Mouse (Mus musculus) testis, adult 2 months (tissue): Measurements from ENCODE around the gene Slc35e4.

Source experiments
- CTCF ChIP-seq: fragments of 200-500 bp; IDR thresholded peaks from 2 replicates; pipeline ENCODE4 v1.5.1; 2012; ENCODE audit warnings: low read depth, mild to moderate bottlenecking, inconsistent platforms, low read length, moderate library complexity; ENCODE audit not compliant: control insufficient read depth, insufficient read depth, insufficient replicate concordance
- POLR2A ChIP-seq: fragments of 200-500 bp; IDR thresholded peaks from 2 replicates; pipeline ENCODE4 v1.6.1; 2012; ENCODE audit warnings: low read depth, mild to moderate bottlenecking, inconsistent platforms, low read length, moderate library complexity; ENCODE audit not compliant: control insufficient read depth

DNA sequence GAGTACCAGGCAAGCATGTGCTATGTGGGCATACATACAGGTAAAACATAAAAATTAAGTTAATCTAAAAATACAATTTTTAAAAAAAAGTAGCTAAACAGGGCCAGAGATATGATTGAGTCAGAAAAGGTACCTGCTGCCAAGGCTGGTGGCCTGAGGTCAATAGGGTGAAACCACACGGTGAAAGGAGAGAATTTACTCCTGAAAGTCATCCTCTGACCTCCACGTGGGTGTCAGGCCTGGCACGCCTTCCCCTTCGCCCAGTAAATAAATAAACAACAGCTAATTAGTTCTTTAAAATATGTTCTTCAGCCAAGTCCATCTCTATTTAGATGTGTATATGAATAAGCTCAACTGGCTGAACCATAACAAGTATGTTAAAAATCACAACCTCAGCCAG, 54.1 kb downstream of the Slc35e4 start:
- TF ChIP-seq CTCF (no peak), POLR2A (no peak)
